Mouse (Mus musculus): ENCODE results near the gene Rnf19b. TPM values are rescaled to one million over a fixed set of nuclear protein-coding genes. Genes with fewer than 3 reads are reported as not detected.

Gene Rnf19b
- total RNA-seq, 2 experiments from 2014 or later: 60.8 to 63.5 TPM

GRCm38 (mm10) chr4:129032963-129033951, 24.8 kb upstream of the Rnf19b start:
- intact Hi-C loops (cut with DNase I): no loop called here
- DNase-seq (ENCODE audit: low spot score in 2 of 2): peak in 1 of 2 experiments; percentile 43

DNA sequence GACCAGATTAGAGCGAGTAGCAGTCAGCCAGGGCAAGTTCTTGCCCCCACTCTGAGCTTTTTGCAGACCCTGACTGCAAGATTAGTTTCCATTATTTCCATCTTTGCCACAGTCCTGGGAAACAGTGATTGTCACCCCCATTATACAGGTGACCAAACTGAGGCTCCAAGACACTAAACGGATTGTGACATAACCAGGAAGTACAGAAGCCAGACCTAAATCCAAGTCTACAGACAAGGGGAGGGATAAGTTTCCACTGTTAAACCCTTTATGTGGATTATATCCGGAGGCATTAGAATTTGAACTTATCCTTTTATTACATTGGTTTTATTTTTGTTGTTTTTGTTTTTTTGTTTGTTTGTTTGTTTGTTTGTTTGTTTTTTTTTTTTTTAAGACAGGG, 23.8 kb upstream of the Rnf19b start:
- DNase-seq (ENCODE audit: low spot score in 2 of 2): no peak
- intact Hi-C loops (cut with DNase I): no loop called here

DNA sequence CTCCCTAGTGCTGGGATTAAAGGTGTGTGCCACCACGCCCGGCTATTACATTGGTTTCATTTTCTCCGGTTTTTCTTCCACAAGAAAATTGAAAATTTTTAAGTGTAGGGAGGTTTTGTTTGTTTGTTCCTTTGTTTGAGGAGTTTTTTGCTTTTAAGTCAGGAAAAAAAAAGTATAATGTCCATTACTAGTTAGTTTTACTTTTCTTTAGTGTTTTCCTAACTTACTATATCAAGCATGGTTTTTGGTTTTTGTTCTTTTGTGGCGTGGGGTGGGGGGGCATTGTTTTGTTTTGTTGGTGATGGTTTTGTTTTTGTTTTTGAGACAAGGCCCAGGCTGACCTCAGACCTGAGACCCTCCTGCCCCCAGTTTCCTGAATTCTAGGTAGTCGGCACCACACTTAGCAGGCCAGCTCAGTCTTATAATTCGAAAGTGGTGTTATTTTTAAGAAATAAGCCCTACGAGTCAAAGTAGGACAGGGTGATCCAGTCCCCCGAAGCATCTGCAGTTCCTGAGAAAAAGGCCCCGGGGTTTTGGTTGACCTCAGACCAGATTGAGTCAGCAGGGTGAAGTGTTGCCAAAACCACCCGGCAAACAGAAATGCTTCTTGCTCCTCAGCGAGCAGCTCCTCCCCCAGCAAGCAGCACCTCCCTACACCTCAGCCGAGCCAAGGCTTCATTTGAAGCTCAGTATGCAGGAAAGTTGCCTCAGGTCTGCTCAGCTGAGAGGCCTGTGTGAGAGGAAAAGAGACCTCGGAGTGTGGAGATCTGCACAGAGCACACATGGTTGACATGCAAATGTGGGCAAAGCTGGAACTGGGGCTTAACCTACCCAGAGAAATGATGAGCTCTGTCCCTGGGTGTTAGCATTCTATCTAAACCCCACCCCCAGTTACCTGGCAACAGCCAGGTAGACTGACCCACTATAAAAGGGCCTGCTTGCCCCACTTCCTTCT, 23.1 kb upstream of the Rnf19b start:
- DNase-seq (ENCODE audit: low spot score in 2 of 2): no peak
- intact Hi-C loops (cut with DNase I): no loop called here

- intact Hi-C loops (cut with DNase I): no loop called here
- no peak for DNase-seq (ENCODE audit: low spot score in 2 of 2)
These were observed 22.1 kb upstream of the Rnf19b start for GRCm38 (mm10) chr4:129035851-129036445.

DNA sequence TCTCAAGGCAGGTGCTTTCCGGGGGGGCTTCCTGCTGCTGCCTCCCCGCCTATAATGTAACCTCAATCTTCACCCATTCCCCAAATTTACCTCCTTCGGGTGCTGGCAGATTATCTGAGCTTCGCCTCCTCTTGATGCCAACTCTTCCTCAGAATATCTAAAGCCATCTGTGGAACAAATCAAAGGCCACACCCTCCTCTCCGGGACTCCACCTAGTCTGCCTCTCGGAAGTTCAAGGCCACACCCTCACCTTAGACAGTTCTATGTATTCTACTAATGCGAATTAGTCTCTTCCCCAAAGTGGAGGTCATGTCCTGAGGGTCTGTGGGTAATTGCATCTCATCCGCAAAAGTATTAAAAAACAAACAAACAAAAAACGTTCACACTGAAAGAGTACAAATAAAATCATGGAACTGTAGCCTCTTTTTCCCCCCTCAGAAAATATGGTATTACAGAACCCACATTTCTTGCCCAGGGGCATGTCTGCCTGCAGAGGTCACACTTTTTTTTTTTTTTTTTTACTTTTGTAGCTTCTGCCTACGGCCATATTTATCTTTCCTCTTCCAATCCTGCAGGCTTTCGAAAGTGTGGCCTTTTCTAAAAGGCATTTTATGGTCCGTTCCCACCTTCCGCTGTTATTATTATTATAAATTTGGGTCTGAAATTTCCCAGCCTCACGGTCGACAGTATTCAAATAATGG, 10.2 kb upstream of the Rnf19b start:
- DNase-seq (ENCODE audit: low spot score in 2 of 2): no peak
- intact Hi-C loops (cut with DNase I): no loop called here

DNA sequence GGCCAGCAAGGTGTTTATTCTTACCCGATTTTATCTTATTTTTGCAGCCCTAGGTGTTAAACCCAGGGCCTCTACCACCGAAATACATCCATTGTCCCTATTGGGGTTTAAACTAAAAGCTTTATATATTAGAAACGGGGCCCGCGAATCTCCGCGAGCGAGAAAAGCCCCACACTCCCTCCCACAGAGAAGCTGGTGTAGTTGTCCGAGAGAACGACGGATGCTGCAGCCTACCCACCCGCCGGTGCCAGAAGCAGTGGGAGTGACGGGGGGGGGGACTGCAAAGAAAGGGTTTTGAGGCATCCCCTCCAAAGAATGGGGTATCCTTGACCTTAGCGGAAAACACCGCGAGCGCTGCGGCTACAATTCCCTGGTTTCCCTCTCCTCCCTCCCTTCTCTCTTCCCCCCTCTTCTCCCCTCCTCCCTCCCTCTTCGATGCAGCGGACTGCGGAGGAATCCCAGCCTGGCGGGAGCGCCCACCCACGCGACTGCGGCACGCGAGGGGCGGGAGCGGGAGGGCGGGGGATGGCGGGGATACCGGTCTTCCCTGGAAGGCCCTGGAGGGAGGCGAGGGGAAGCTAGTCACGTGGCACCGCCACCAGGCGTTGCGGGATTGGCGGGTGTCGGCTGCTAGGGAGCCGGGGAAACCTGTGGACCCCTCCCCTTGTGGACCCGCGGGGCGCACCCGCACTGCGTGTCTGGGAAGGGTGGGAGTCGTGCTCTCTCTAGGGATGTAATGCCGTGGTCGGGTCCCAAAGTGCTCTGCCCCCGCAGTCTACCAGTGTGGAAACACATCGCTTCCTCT, 9.4 kb upstream of the Rnf19b start:
- intact Hi-C loops (cut with DNase I): no loop called here
- DNase-seq (ENCODE audit: low spot score in 2 of 2): peak; percentile 85 to 86

DNA sequence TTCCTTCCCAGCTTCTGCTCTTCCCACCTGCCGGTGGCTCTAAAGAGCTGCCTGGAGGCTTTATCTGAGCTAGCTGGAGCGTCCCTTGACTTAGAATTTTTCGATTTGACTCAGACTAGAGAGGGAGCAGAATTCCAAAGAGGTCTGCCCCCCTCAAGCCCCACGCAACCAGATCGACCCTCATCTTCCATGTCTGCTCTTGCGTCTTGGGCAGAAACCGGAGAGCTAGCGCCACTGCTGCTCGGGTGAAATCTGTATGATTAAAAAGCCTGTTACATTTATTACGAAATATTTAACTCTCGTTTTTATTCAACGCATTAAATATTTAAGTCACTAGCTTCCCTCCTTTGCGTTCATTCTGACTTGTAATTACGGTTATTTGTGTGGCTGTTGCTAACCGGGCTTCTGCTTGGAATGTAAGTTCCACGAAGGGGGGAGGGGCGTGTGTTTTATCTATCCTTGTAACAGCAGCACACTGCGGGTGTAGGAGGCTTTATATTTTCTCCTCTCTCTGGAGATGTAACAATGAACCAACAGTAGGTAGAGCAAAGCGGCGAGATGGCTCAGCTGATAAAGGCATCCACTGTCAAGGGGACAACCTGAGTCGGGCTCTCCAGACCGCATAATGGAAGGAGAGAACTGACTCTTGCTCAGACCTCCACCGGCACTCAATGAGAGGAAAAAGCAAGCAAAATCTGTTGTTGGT, 8.6 kb upstream of the Rnf19b start:
- peak; percentile 68 to 76 for DNase-seq (ENCODE audit: low spot score in 2 of 2)
- intact Hi-C loops (cut with DNase I): no loop called here

- DNase-seq (ENCODE audit: low spot score in 2 of 2): no peak
- intact Hi-C loops (cut with DNase I): no loop called here
These were observed 7.7 kb upstream of the Rnf19b start for GRCm38 (mm10) chr4:129050365-129050764.

DNA sequence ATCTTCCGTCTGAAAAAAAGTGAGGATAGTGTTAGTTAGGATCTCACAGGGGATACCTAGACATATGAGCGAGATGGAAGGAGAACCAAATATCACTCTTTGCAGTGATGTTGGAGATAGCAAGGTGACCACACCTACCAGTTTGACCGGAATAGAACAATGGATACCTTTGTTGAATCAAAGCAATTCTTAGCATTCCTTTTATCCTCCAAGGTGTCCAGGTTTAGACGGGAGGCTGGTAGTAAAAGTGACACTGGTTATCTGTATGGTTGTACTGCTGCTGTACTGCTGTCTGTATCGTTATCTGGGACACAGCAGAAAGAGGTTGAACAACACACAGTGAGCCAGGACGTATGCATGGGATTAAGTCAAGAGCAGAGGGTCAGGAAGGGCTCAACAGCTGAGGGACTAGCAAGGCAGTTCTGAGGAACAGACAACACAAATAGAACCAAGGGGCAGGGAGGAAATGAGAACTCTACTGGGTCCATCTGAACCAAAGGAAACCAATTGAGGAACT, 7.1 kb upstream of the Rnf19b start:
- intact Hi-C loops (cut with DNase I): no loop called here
- no peak for DNase-seq (ENCODE audit: low spot score in 2 of 2)

- no peak for DNase-seq (ENCODE audit: low spot score in 2 of 2)
- intact Hi-C loops (cut with DNase I): no loop called here
These were observed 6.4 kb upstream of the Rnf19b start for GRCm38 (mm10) chr4:129051461-129052183.

- no peak for DNase-seq (ENCODE audit: low spot score in 2 of 2)
These were observed 3.3 kb upstream of the Rnf19b start for GRCm38 (mm10) chr4:129054757-129055156.

GRCm38 (mm10) chr4:129055562-129055961, 2.5 kb upstream of the Rnf19b start:
- no peak for DNase-seq (ENCODE audit: low spot score in 2 of 2)
- intact Hi-C loops (cut with DNase I): no loop called here

More at GRCm38 (mm10) chr4:129054757-129055156, 3.3 kb upstream of the Rnf19b start:
- intact Hi-C loops (cut with DNase I): no loop called here

- peak; percentile 97 to 98 for DNase-seq (ENCODE audit: low spot score in 2 of 2)
- intact Hi-C loops (cut with DNase I): no loop called here
These were observed 401 bp upstream of the Rnf19b start for GRCm38 (mm10) chr4:129057533-129058206.

- intact Hi-C loops (cut with DNase I): no loop called here
- DNase-seq (ENCODE audit: low spot score in 2 of 2): no peak
These were observed 1.1 kb downstream of the Rnf19b start for GRCm38 (mm10) chr4:129059125-129059551.

- intact Hi-C loops (cut with DNase I): no loop called here
These were observed 1.9 kb downstream of the Rnf19b start for GRCm38 (mm10) chr4:129059922-129060321.

GRCm38 (mm10) chr4:129061486-129061885, 3.4 kb downstream of the Rnf19b start:
- intact Hi-C loops (cut with DNase I): no loop called here
- no peak for DNase-seq (ENCODE audit: low spot score in 2 of 2)

More at GRCm38 (mm10) chr4:129059922-129060321, 1.9 kb downstream of the Rnf19b start:
- no peak for DNase-seq (ENCODE audit: low spot score in 2 of 2)
